9 mouse cellular contexts compared by ENCODE assay signal in genomic region chrX:136138827-136139639, GRCm38 (mm10). TPM values are rescaled to one million over a fixed set of nuclear protein-coding genes. Genes with fewer than 3 reads are reported as not detected.
DNase-seq lines count a peak whose midpoint lies in the region; ATAC-seq and TF ChIP-seq lines count a peak whose summit lies in the region.
"Not testable (repeated sequence)": the region's sequence is repeated elsewhere in the genome, so short reads cannot be mapped to it uniquely, and the experiment has no call there.
"Had no signal": no experiment of that assay in that cellular context is flagged by ENCODE, and none has a peak within 500 bp of the region (broad histone marks: within the 10 kb centered on the region; RNA-seq: fewer than 3 reads in every experiment).

TSS of gene Bex4 (plus strand) at chrX:136138996.

- H3K27ac ChIP-seq in embryonic facial prominence, embryonic 10.5 days (replicated peaks); forebrain, postnatal 0 days (ENCODE audit: low read depth, low read length); hindbrain, embryonic 12.5 days; layer of hippocampus, adult 2 months; limb, embryonic 12.5 days; neural tube, embryonic 14.5 days (ENCODE audit: low read depth, low read length): not testable (repeated sequence)

- H3K27me3 ChIP-seq in embryonic facial prominence, embryonic 10.5 days (replicated peaks; ENCODE audit: low read depth, poor library complexity, severe bottlenecking); forebrain, postnatal 0 days (ENCODE audit: insufficient read depth, low read length); hindbrain, embryonic 12.5 days; limb, embryonic 12.5 days; neural tube, embryonic 14.5 days (ENCODE audit: control insufficient read depth, insufficient read depth, low read length): not testable (repeated sequence)

- 29% methylated on average over 22 of the region's 64 CpGs for WGBS in embryonic facial prominence, embryonic 10.5 days
- 20% methylated on average over 15 of the region's 64 CpGs for WGBS in forebrain, postnatal 0 days
- 72% methylated on average over 4 of the region's 64 CpGs for WGBS in hindbrain, embryonic 12.5 days
- 33% methylated on average over 9 of the region's 64 CpGs for WGBS in limb, embryonic 12.5 days
- WGBS in neural tube, embryonic 14.5 days = 15% methylated on average over 12 of the region's 64 CpGs

- not testable (repeated sequence) for H3K9me3 ChIP-seq in embryonic facial prominence, embryonic 10.5 days; forebrain, postnatal 0 days (ENCODE audit: low read length); hindbrain, embryonic 12.5 days (replicated peaks); limb, embryonic 12.5 days; neural tube, embryonic 14.5 days (ENCODE audit: control insufficient read depth, low read length)

- peak; percentile 12 for DNase-seq in R1 (ENCODE audit: low read depth, low spot score)
- peak; percentile 14 for DNase-seq in embryonic facial prominence, embryonic 10.5 days (ENCODE audit: low spot score)
- DNase-seq in forebrain, postnatal 0 days; layer of hippocampus, adult 2 months (ENCODE audit: low spot score in 2 of 2): not testable (repeated sequence)

- H3K4me3 ChIP-seq in embryonic facial prominence, embryonic 10.5 days = peak within 1 kb of the TSS; percentile 59
- H3K4me3 ChIP-seq in forebrain, postnatal 0 days (ENCODE audit: low read depth, low read length) = peak within 1 kb of the TSS; percentile 34
- H3K4me3 ChIP-seq in hindbrain, embryonic 12.5 days = peak within 1 kb of the TSS; percentile 46
- H3K4me3 ChIP-seq in layer of hippocampus, adult 2 months = peak within 1 kb of the TSS; percentile 47
- H3K4me3 ChIP-seq in limb, embryonic 12.5 days (replicated peaks) = peak within 1 kb of the TSS; percentile 41
- peak within 1 kb of the TSS; percentile 27 for H3K4me3 ChIP-seq in neural tube, embryonic 14.5 days (ENCODE audit: low read depth, low read length)

- ATAC-seq in forebrain, postnatal 0 days = peak; percentile 96
- ATAC-seq in hindbrain, embryonic 12.5 days (ENCODE audit: low FRiP score) = peak; percentile 90
- ATAC-seq in limb, embryonic 12.5 days (ENCODE audit: insufficient number of reproducible peaks, insufficient read depth, low FRiP score, low TSS enrichment, low read depth) = peak; percentile 78
- peak; percentile 33; the same call in 1 of the 2 replicates for ATAC-seq in megakaryocyte, adult 5-6 weeks (ENCODE audit: poor library complexity, severe bottlenecking)
- peak; percentile 97 for ATAC-seq in neural tube, embryonic 14.5 days (ENCODE audit: low read depth)

- not testable (repeated sequence) for H3K36me3 ChIP-seq in embryonic facial prominence, embryonic 10.5 days (replicated peaks); forebrain, postnatal 0 days (ENCODE audit: insufficient read depth); hindbrain, embryonic 12.5 days; limb, embryonic 12.5 days; neural tube, embryonic 14.5 days (ENCODE audit: control insufficient read depth, insufficient read depth, low read length)

- H3K4me2 ChIP-seq in forebrain, postnatal 0 days (ENCODE audit: low read depth) = peak within 1 kb of the TSS; percentile 45
- peak within 1 kb of the TSS; percentile 49 for H3K4me2 ChIP-seq in hindbrain, embryonic 12.5 days (replicated peaks)
- peak within 1 kb of the TSS; percentile 56 for H3K4me2 ChIP-seq in limb, embryonic 12.5 days
- H3K4me2 ChIP-seq in neural tube, embryonic 14.5 days (ENCODE audit: low read depth, low read length) = peak within 1 kb of the TSS; percentile 44

- peak within 1 kb of the TSS; percentile 22; the same call in 1 of the 2 replicates for H3K9ac ChIP-seq in forebrain, postnatal 0 days
- H3K9ac ChIP-seq in hindbrain, embryonic 12.5 days = peak within 1 kb of the TSS; percentile 47; the same call in 1 of the 2 replicates
- not testable (repeated sequence) for H3K9ac ChIP-seq in limb, embryonic 12.5 days (replicated peaks)
- peak within 1 kb of the TSS; percentile 28; the same call in 1 of the 2 replicates for H3K9ac ChIP-seq in neural tube, embryonic 14.5 days (replicated peaks; ENCODE audit: low read depth, low read length)

- TF ChIP-seq CTCF in forebrain, postnatal 0 days (IDR thresholded peaks at IDR 0.05; ENCODE audit: low read depth); layer of hippocampus, adult 2 months (conservative IDR thresholded peaks at IDR 0.05): not testable (repeated sequence)

- not testable (repeated sequence) for H3K4me1 ChIP-seq in embryonic facial prominence, embryonic 10.5 days; forebrain, postnatal 0 days (ENCODE audit: insufficient read depth); hindbrain, embryonic 12.5 days; limb, embryonic 12.5 days (replicated peaks); neural tube, embryonic 14.5 days (ENCODE audit: control insufficient read depth, insufficient read depth, low read length)

RNA-seq across cellular contexts. Expression of gene Bex4, which starts in this region (rescaled TPM):
- polyA plus RNA-seq in embryonic facial prominence, embryonic 10.5 days (2016; fragmentation: Nextera tagmentation; extraction: Ambion mirVana) = 96.6 and 96.9 TPM in 2 replicates
- 92.9 and 120 TPM in 2 replicates for total RNA-seq in forebrain, postnatal 0 days (2014; rRNA removed)
- polyA plus RNA-seq in forebrain, postnatal 0 days (2015; fragmentation: Nextera tagmentation; extraction: Ambion mirVana) = 204 and 211 TPM in 2 replicates
- polyA plus RNA-seq in hindbrain, embryonic 12.5 days (2016; fragmentation: Nextera tagmentation; extraction: Ambion mirVana) = 71.4 and 77.7 TPM in 2 replicates
- total RNA-seq in layer of hippocampus, adult 2 months (2021) = 10 to 100 TPM; 18.5 to 22.0 TPM
- polyA plus RNA-seq in limb, embryonic 12.5 days (2016; fragmentation: Nextera tagmentation; extraction: Ambion mirVana) = 59.3 and 71.3 TPM in 2 replicates
- total RNA-seq in megakaryocyte, adult 5-6 weeks (2015) = 0.58 and 0.62 TPM in 2 replicates
- total RNA-seq in megakaryocyte, adult 5-6 weeks (2017) = 2.0 and 2.1 TPM in 2 replicates
- polyA plus RNA-seq in neural tube, embryonic 14.5 days (2014; fragmentation: Nextera tagmentation; extraction: Ambion mirVana) = 115 and 152 TPM in 2 replicates
- polyA plus RNA-seq: activated CD4-positive, CD25-positive, alpha-beta regulatory T cell, adult 4 months had no signal

Comparison
In these comparisons a context has a peak if more than half of its experiments do, and no peak if none do; other contexts are left out.
1. RNA of gene Bex4 (total RNA-seq): 92.9 to 120 TPM in forebrain, postnatal 0 days and 18.5 to 22.0 TPM in layer of hippocampus, adult 2 months; 0.58 to 2.1 TPM in megakaryocyte, adult 5-6 weeks; every median in the first group is over 4 times any median in the second.
2. ATAC-seq: peak in every context shown above with its lines; median percentile 97 in neural tube, embryonic 14.5 days; 96 in forebrain, postnatal 0 days; 90 in hindbrain, embryonic 12.5 days; 78 in limb, embryonic 12.5 days; 33 in megakaryocyte, adult 5-6 weeks.
3. Peak in every context shown above with its lines, with median percentiles within 50 percentile points of each other: H3K4me3 ChIP-seq and H3K4me2 ChIP-seq.